Mouse (Mus musculus): Measurements from ENCODE around the gene Slc6a1.

Slc6a1 gene

DNA sequence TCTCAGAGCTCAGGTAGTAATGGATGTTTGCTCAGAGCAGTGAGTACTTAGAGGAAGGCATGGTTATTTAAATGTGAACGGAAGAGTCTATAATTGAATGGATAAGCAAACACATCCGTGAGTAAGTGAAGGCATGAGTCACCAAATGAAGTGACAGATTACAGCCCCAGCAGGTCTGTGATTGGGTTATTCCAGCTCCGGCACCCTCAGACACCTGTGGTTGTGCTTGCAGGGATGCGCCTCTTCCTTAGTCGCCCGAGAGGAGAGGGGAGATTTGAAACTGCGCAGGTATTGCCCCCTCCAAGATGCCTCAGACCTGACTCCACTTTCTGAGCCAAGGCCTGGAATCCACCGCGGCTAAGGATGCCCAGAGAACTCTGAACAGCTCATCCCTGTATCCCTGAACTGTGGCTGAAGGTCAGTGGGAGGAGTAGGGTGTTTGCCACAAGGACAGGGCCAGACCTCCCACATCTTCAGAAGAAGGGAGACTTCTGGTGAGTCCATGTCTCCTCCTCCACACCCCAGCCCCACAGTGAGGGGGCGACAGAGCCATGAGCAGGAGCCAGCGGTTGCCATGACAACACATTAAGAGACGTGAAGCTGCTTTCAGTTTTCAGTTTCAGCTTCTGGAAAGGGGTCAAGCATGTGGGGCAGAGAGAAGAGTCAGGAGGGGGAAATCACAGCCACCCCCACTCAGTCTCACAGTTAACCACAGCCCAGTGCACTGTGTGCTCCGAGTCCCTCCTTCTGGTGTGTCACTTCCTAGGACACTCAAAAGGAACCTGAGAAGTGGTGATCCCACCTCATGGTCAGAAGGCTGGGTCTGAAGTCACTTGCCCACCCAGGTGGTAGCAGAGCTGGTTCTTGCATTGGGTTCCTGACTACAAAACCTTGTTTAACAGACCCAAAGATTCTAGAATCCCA lies 65.7 kb downstream of the Slc6a1 start:
- DNase-seq (ENCODE audit: low read depth in 2 of 2, low spot score in 2 of 2), result no peak

DNA sequence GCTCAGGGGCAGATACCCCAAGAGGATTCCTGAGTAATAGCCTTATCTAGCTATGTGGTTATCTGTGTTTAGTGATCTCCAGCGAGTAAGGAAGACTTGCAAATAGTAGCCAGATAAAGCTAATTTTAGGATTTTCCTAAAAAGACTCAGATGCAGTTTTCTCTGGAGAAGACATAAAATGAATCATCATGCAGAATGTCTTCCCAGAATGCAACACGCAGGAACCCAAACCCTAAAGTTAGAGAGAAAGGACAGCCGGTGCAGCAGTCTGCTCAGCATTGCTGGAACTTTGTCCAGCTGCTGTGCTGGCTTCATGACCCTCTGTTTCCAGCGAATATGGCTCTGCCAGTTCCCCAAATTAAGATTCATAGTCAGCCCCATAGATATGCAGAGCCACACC lies 72.2 kb downstream of the Slc6a1 start:
- DNase-seq (ENCODE audit: low read depth in 2 of 2, low spot score in 2 of 2), result no peak

DNA sequence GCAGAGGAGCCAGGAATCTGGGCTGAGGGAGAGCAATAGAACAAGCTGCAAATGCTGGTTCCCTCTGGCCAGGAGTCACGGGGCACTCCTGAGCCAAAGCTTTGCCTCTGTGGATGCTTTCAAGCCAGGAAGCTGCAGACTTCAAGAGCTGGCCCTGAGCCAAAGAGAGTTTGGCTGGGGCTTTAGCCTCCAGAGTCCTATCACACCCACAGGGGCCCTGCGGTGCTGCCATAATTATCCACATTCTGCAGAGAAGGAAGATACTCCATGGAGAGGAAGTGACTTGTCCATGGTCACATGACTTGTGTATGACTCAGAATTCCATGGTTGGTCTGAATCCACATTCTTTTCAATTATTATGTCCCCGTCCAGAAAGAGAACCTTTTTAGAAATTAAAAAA lies 75.7 kb downstream of the Slc6a1 start:
- no peak for DNase-seq (ENCODE audit: low read depth in 2 of 2, low spot score in 2 of 2)

DNA sequence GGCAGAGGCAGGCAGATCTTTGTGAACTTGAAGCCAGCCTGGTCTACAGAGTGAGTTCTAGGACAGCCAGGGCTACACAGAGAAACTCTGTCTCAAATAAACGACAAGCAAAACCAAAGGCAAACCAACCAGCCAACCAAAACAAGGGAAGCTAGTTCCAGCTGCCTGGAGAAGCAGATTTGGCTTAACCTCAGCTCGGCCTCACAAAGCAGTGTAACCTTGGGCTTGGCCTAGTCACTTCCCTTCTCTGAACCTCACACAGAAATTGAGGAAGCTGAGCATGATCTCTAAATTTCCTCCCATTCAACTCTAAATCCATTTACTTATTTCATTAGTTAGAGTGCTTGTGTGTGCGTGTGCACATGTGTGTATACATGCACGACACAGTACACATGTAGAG lies 79.9 kb downstream of the Slc6a1 start:
- no peak for DNase-seq (ENCODE audit: low read depth in 2 of 2, low spot score in 2 of 2)

DNA sequence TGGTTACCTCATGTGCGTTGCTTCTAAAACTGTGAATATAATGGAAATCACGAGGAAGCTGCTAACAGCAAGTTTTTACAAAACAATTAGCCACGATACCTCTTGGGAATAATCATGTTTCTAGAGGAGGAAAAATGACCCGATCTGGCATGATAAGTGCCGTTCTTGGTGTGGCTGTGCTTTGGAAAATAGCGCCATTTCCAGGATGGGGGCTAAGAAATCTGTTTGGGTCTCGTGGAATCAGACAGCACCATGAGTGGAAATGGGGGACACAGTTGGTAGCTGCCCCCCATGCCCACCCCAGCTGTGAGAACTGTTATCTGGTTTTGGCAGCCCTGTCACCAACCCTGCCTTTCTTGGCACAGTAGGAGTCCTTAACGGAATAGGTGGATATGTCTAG lies 81.3 kb downstream of the Slc6a1 start:
- no peak for DNase-seq (ENCODE audit: low read depth in 2 of 2, low spot score in 2 of 2)

DNA sequence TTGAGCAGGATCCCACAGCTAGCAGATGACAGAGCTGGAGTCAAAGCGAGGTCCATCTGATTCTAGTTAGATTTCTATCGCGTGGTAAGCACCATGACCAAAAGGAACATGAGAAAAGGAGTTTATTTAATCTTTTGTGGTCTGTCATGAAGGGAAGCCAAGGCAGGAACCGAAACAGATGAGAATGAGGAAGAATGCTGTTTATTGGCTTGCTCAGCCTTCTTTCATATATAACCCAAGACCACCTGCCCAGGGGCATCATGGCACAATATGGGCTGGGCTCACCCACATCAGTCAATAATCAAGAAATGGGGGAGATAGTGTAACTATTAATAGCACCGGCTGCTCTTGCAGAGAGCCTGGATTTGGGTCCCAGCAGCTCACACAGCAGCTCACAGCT lies 82.3 kb downstream of the Slc6a1 start:
- DNase-seq (ENCODE audit: low read depth in 2 of 2, low spot score in 2 of 2), result no peak

DNA sequence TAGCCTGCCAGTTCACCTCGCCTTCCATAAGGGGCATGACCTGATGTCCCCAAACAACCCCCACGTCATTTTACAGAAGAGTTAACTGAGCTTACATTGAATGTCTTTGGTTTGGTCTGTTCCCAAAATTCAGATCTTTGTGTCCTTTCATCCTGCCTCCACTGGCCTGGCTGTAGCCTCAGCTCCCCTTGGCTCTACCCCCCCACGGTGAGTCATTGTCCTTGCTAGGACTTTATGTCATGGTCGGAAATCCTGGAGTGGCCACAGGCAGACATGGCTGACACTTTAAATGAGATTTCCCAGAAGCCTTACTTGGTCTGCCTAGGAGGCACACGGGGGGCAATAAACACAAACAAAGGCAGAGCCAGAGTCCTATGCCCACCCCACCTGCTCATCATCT lies 83.8 kb downstream of the Slc6a1 start:
- DNase-seq (ENCODE audit: low read depth in 2 of 2, low spot score in 2 of 2), result no peak
